Mouse (Mus musculus) liver, adult 2 months (tissue): Measurements from ENCODE around the gene 4933430I17Rik. TPM values are rescaled to one million over a fixed set of nuclear protein-coding genes. Genes with fewer than 3 reads are reported as not detected.

Source experiments
- DNase-seq: peaks from one replicate; pipeline ENCODE4 v3.0.0-alpha.2; 2011; ENCODE audit warnings: low read depth, low spot score; ENCODE audit errors: extremely low read depth
- H3K27ac ChIP-seq: fragments of 200-500 bp; replicated peaks from 2 replicates; pipeline ENCODE4 v1.5.1; 2012; ENCODE audit warnings: low read depth, mild to moderate bottlenecking, control low read depth, inconsistent platforms, low read length; ENCODE audit not compliant: insufficient read depth
- H3K27me3 ChIP-seq: fragments of 200-500 bp; 2 replicates; pipeline ENCODE4 v1.6.1; 2012; ENCODE audit warnings: mild to moderate bottlenecking, moderate library complexity, low read length, inconsistent platforms; ENCODE audit not compliant: control insufficient read depth, insufficient read depth
- H3K36me3 ChIP-seq: fragments of 200-500 bp; 2 replicates; pipeline ENCODE4 v1.6.1; 2012; ENCODE audit warnings: low read length, inconsistent platforms; ENCODE audit not compliant: control insufficient read depth, insufficient read depth
- H3K4me1 ChIP-seq: fragments of 200-500 bp; 2 replicates; pipeline ENCODE4 v1.6.1; 2011; ENCODE audit warnings: low read length; ENCODE audit not compliant: control insufficient read depth, insufficient read depth
- H3K4me3 ChIP-seq: fragments of 200-500 bp; 2 replicates; pipeline ENCODE4 v1.5.1; 2011; ENCODE audit warnings: low read depth, mild to moderate bottlenecking, control low read depth, low read length, moderate library complexity; ENCODE audit not compliant: insufficient read depth
- H3K79me2 ChIP-seq: fragments of 200-500 bp; 2 replicates; pipeline ENCODE4 v1.6.1; 2012; ENCODE audit warnings: inconsistent platforms, mild to moderate bottlenecking, low read length, moderate library complexity; ENCODE audit not compliant: control insufficient read depth, insufficient read depth
- H3K9ac ChIP-seq: fragments of 200-500 bp; 2 replicates; pipeline ENCODE4 v1.6.1; 2012; ENCODE audit warnings: low read depth, mild to moderate bottlenecking, control low read depth, inconsistent platforms, low read length
- CTCF ChIP-seq: fragments of 200-500 bp; IDR thresholded peaks from 2 replicates; pipeline ENCODE4 v1.5.1; 2011; ENCODE audit warnings: low read depth, low read length, control low read depth
- POLR2A ChIP-seq: fragments of 200-500 bp; IDR thresholded peaks from 2 replicates; pipeline ENCODE4 v1.6.1; 2011; ENCODE audit warnings: low read length, control low read depth; ENCODE audit not compliant: insufficient read depth; ENCODE audit errors: extremely low read depth
- WGBS: fragments of 180-500 bp; shearing (Covaris S2); methylation state at CpG from one replicate; pipeline ENCODE4 v1.1.7; 2018; 5-methylcytosine and 5-hydroxymethylcytosine counted together
- polyA plus RNA-seq: library from polyadenylated mRNA; depleted of rRNA; stranded (reverse); fragments of >200 nt; gene quantifications from 2 replicates; pipeline ENCODE4 v1.2.3, GENCODE M21; 2012
- total RNA-seq: library from RNA; depleted of rRNA; stranded (reverse); fragments of >200 nt; gene quantifications from 2 replicates; pipeline ENCODE4 v1.2.3, GENCODE M21; 2014

Gene 4933430I17Rik
- total and polyA plus RNA-seq, 2 experiments, result not detected

GRCm38 (mm10) chr4:62519849-62520233, 5.3 kb upstream of the 4933430I17Rik start, which contains the start of gene Alad:
Alad (minus strand) TSS chr4:62519918.
- peak within 1 kb of the TSS; percentile 87 for H3K27ac ChIP-seq
- peaks cover 13% of the 10 kb centered on the region; the same call in 1 of the 2 replicates for H3K79me2 ChIP-seq
- no peaks in the 10 kb centered on the region for H3K27me3 ChIP-seq
- H3K9ac ChIP-seq, result peak within 1 kb of the TSS; percentile 90
- peak within 1 kb of the TSS; percentile 84 for H3K4me3 ChIP-seq
- under 1% methylated on average over 37 of the region's 37 CpGs for WGBS
- DNase-seq, result peak; percentile 94
- TF ChIP-seq POLR2A (peak; percentile 90; the same call in 1 of the 2 replicates), CTCF (no peak)
- H3K4me1 ChIP-seq, result peaks cover 29% of the 10 kb centered on the region
- H3K36me3 ChIP-seq, result no peaks in the 10 kb centered on the region

- H3K4me1 ChIP-seq, result peaks cover 20% of the 10 kb centered on the region
- H3K27me3 ChIP-seq, result no peaks in the 10 kb centered on the region
- H3K27ac ChIP-seq, result no peak overlapping the region
- no peak overlapping the region for H3K9ac ChIP-seq
- H3K36me3 ChIP-seq, result no peaks in the 10 kb centered on the region
- TF ChIP-seq CTCF (no peak), POLR2A (no peak)
- 53% methylated on average over 2 of the region's 2 CpGs for WGBS
- peaks cover 9% of the 10 kb centered on the region; the same call in 1 of the 2 replicates for H3K79me2 ChIP-seq
- peak; percentile 39 for DNase-seq
- no peak overlapping the region for H3K4me3 ChIP-seq
Observed at GRCm38 (mm10) chr4:62520892-62521400, 4.2 kb upstream of the 4933430I17Rik start.

GRCm38 (mm10) chr4:62525489-62525811, 281 bp downstream of the 4933430I17Rik start:
- WGBS, result under 1% methylated on average over 10 of the region's 10 CpGs
- TF ChIP-seq CTCF (no peak), POLR2A (no peak)

GRCm38 (mm10) chr4:62526256-62526655, 1.1 kb downstream of the 4933430I17Rik start:
- Histone ChIP-seq H3K27ac (no peak overlapping the region), H3K9ac (no peak overlapping the region), H3K4me3 (no peak overlapping the region), H3K4me1 (peaks cover 3% of the 10 kb centered on the region), H3K36me3 (no peaks in the 10 kb centered on the region), H3K27me3 (no peaks in the 10 kb centered on the region), H3K79me2 (0 out of 2 replicates have a peak, but pooled peaks cover 2% of the 10 kb centered on the region)
- DNase-seq, result peak; percentile 68
- TF ChIP-seq CTCF, result no peak
- no peak for TF ChIP-seq POLR2A
- WGBS, result 55% methylated on average over 2 of the region's 2 CpGs

More at GRCm38 (mm10) chr4:62525489-62525811, 281 bp downstream of the 4933430I17Rik start:
- peaks cover 3% of the 10 kb centered on the region for H3K4me1 ChIP-seq
- no peak for DNase-seq
- peak overlapping the region; percentile 27; the same call in 1 of the 2 replicates for H3K4me3 ChIP-seq
- no peaks in the 10 kb centered on the region for H3K27me3 ChIP-seq
- H3K9ac ChIP-seq, result no peak overlapping the region
- H3K27ac ChIP-seq, result no peak overlapping the region
- no peaks in the 10 kb centered on the region for H3K36me3 ChIP-seq
- 0 out of 2 replicates have a peak, but pooled peaks cover 2% of the 10 kb centered on the region for H3K79me2 ChIP-seq

GRCm38 (mm10) chr4:62527655-62528054, 2.5 kb downstream of the 4933430I17Rik start:
- Histone ChIP-seq H3K27ac (no peak overlapping the region), H3K79me2 (0 out of 2 replicates have a peak, but pooled peaks cover 2% of the 10 kb centered on the region), H3K4me3 (no peak overlapping the region), H3K27me3 (no peaks in the 10 kb centered on the region), H3K9ac (no peak overlapping the region), H3K4me1 (peaks cover 3% of the 10 kb centered on the region), H3K36me3 (no peaks in the 10 kb centered on the region)
- no peak for DNase-seq
- WGBS, result 83% methylated on average over 4 of the region's 4 CpGs
- TF ChIP-seq POLR2A, result no peak
- TF ChIP-seq CTCF, result no peak

GRCm38 (mm10) chr4:62533729-62534128, 8.6 kb downstream of the 4933430I17Rik start:
- Histone ChIP-seq H3K79me2 (no peaks in the 10 kb centered on the region), H3K36me3 (no peaks in the 10 kb centered on the region), H3K4me1 (no peaks in the 10 kb centered on the region), H3K27ac (no peak overlapping the region), H3K27me3 (no peaks in the 10 kb centered on the region), H3K9ac (no peak overlapping the region), H3K4me3 (no peak overlapping the region)
- WGBS, result 95% methylated on average over 6 of the region's 6 CpGs
- DNase-seq, result no peak
- no peak for TF ChIP-seq POLR2A
